Mouse (Mus musculus) liver, embryonic 13.5 days (tissue): ENCODE measurements around the gene Slc25a22. TPM values are rescaled to one million over a fixed set of nuclear protein-coding genes. Genes with fewer than 3 reads are reported as not detected.

Experiments used
- ATAC-seq: fragments of 200-750 bp; cut with Nextera tagmentation; 2 replicates; pipeline ENCODE4 v1.8.0; 2017; ENCODE audit warnings: low read depth, mild to moderate bottlenecking, moderate number of reproducible peaks, moderate library complexity
- DNase-seq: peaks from one replicate; pipeline ENCODE4 v3.0.0; 2022
- H3K27ac ChIP-seq: fragments of 300-500 bp; sonication (generic); 2 replicates; pipeline ENCODE4 v1.5.1; 2015; ENCODE audit warnings: moderate library complexity, mild to moderate bottlenecking, inconsistent platforms
- H3K27me3 ChIP-seq: fragments of 300-500 bp; sonication (generic); 2 replicates; pipeline ENCODE4 v1.6.1; 2015; ENCODE audit warnings: mild to moderate bottlenecking, inconsistent platforms
- H3K36me3 ChIP-seq: fragments of 300-500 bp; sonication (generic); 2 replicates; pipeline ENCODE4 v1.6.1; 2015; ENCODE audit warnings: mild to moderate bottlenecking, inconsistent platforms
- H3K4me1 ChIP-seq: fragments of 300-500 bp; sonication (generic); replicated peaks from 2 replicates; pipeline ENCODE4 v1.6.1; 2015; ENCODE audit warnings: inconsistent platforms
- H3K4me2 ChIP-seq: fragments of 300-500 bp; sonication (generic); 2 replicates; pipeline ENCODE4 v1.6.1; 2015; ENCODE audit warnings: inconsistent platforms, mild to moderate bottlenecking, moderate library complexity
- H3K4me3 ChIP-seq: fragments of 300-500 bp; sonication (generic); replicated peaks from 2 replicates; pipeline ENCODE4 v1.5.1; 2015; ENCODE audit warnings: mild to moderate bottlenecking, inconsistent platforms
- H3K9ac ChIP-seq: fragments of 300-500 bp; sonication (generic); 2 replicates; pipeline ENCODE4 v1.6.1; 2015; ENCODE audit warnings: mild to moderate bottlenecking, inconsistent platforms
- H3K9me3 ChIP-seq: fragments of 300-500 bp; sonication (generic); replicated peaks from 2 replicates; pipeline ENCODE4 v1.6.1; 2016; ENCODE audit warnings: inconsistent platforms
- WGBS: fragments of 180-500 bp; shearing (Covaris S2); methylation state at CpG from one replicate; pipeline ENCODE4 v1.1.7; 2015; ENCODE audit not compliant: insufficient replicate concordance; 5-methylcytosine and 5-hydroxymethylcytosine counted together
- polyA plus RNA-seq: library from polyadenylated mRNA; unstranded; fragments of >200 nt; fragmentation: Nextera tagmentation; extraction: Ambion mirVana; gene quantifications from 2 replicates; pipeline ENCODE4 v1.2.1, GENCODE M21; 2015

Gene Slc25a22
- polyA plus RNA-seq, 1 experiment from 2014 or later, result 16.6 TPM

GRCm38 (mm10) chr7:141480842-141481497, 43.3 kb upstream of the Slc25a22 start:
- H3K4me3 ChIP-seq, result peak overlapping the region; percentile 55
- H3K9me3 ChIP-seq, result no peaks in the 10 kb centered on the region
- H3K4me2 ChIP-seq, result peak overlapping the region; percentile 77
- DNase-seq (peak; percentile 59), ATAC-seq (peak; percentile 48)
- peaks cover 57% of the 10 kb centered on the region for H3K4me1 ChIP-seq
- peaks cover 28% of the 10 kb centered on the region for H3K27me3 ChIP-seq
- H3K9ac ChIP-seq, result 0 out of 2 replicates have a peak overlapping the region, but pooled peaks have one; percentile 44
- H3K27ac ChIP-seq, result no peak overlapping the region
- H3K36me3 ChIP-seq, result peaks cover 3% of the 10 kb centered on the region; the same call in 1 of the 2 replicates
- WGBS, result 9% methylated on average over 10 of the region's 10 CpGs

DNA sequence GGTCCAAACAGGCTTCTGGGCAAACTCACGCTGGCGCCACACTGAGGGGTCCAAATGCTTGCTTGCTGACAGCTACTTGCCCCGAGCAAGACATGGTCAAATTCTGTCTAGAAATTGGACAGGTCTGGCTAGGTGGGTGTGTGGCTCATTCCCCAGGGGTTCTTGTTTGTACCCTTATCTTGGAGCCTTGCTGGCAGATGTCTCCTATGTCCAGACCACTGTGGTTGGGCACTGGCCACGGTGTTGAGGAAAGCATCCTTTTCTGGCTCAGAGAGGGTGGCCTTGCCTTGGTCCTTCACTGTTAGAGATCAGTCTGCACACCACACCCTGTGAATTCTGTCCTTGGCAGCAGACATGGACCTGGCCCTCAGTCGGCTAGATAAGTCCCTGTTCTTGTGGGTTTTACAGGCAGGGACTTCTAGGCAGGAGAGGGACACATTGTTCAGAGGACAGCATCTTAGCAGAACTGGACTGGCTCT, 40.6 kb upstream of the Slc25a22 start:
- ATAC-seq, result no peak
- peaks cover 77% of the 10 kb centered on the region for H3K4me1 ChIP-seq

DNA sequence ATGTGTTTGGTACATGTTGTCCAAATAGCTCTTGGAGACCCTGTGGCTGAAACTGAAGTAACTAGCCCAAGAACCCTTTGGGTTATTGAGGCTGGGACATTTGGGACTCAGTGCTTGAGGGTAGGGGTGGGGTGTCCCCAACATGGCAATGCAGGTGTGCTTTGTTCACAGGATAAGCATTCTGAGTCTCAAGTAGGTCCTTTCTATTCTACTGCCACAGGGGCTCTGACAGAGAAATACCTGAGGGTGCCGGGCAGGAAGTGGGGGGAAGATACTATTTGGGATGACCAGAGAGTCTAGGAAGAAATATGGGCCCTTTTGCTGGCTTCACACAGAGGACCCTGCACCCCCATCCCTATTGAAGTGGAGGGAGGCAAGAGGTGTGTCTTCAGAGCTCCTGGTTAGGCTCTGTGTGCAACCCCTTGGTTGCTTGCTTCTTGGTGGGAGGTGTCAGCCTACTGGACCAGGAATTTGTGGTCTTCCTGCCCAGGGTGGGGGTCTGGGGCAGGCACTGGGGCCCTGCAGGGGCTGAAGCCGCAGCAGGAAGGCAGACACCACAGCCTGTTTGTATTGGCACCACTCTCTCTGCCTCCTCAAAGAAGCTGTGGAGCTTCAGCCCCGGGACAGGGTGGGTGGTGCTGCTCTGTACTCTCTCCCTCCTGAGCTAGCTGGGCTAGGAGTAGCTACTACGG, 40.0 kb upstream of the Slc25a22 start:
- peak overlapping the region; percentile 87 for H3K9ac ChIP-seq
- WGBS, result 19% methylated on average over 4 of the region's 4 CpGs

More for the DNA sequence above, 40.6 kb upstream of the Slc25a22 start:
- DNase-seq, result no peak
- Histone ChIP-seq H3K27ac (peak overlapping the region; percentile 87), H3K9me3 (no peaks in the 10 kb centered on the region), H3K27me3 (peaks cover 25% of the 10 kb centered on the region), H3K4me2 (peak overlapping the region; percentile 95), H3K36me3 (0 out of 2 replicates have a peak, but pooled peaks cover under 1% of the 10 kb centered on the region), H3K9ac (peak overlapping the region; percentile 87), H3K4me3 (peak overlapping the region; percentile 10; the same call in 1 of the 2 replicates)
- 15% methylated on average over 5 of the region's 5 CpGs for WGBS

DNA sequence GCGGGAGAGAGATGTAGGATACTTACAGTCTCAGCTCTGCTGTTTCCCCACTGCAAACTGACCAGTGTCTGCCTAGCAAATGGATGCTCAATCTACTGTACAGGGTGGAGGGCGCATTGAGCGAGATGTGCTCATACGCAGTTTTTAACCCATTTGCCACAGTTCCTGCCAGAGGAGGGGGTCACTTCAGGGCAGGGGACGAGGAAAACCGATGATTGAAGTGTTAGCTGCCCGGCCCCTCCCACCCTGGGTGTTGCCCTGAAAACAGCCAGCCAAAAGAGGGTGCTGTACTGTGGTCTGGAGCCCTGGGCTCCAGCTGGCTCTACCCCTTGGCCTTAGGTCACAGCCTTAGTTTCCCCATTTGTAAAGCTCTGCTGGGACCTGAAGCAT, 39.3 kb upstream of the Slc25a22 start:
- H3K4me3 ChIP-seq, result peak overlapping the region; percentile 81
- H3K27ac ChIP-seq, result peak overlapping the region; percentile 87
- H3K27me3 ChIP-seq, result peaks cover 12% of the 10 kb centered on the region
- H3K36me3 ChIP-seq, result peaks cover 10% of the 10 kb centered on the region
- H3K4me2 ChIP-seq, result peak overlapping the region; percentile 95
- H3K9me3 ChIP-seq, result no peaks in the 10 kb centered on the region
- H3K4me1 ChIP-seq, result peaks cover 79% of the 10 kb centered on the region
- no peak for DNase-seq
- 5% methylated on average over 7 of the region's 7 CpGs for WGBS
- ATAC-seq, result peak; percentile 22
- peak overlapping the region; percentile 87 for H3K9ac ChIP-seq

More for the DNA sequence above, 40.0 kb upstream of the Slc25a22 start:
- peaks cover 79% of the 10 kb centered on the region for H3K4me1 ChIP-seq
- H3K9me3 ChIP-seq, result no peaks in the 10 kb centered on the region
- peak overlapping the region; percentile 87 for H3K27ac ChIP-seq
- H3K36me3 ChIP-seq, result peaks cover 2% of the 10 kb centered on the region
- H3K4me2 ChIP-seq, result peak overlapping the region; percentile 95
- peaks cover 20% of the 10 kb centered on the region for H3K27me3 ChIP-seq
- no peak for DNase-seq
- peak overlapping the region; percentile 10; the same call in 1 of the 2 replicates for H3K4me3 ChIP-seq
- no peak for ATAC-seq

GRCm38 (mm10) chr7:141476226-141476980, 38.7 kb upstream of the Slc25a22 start:
- H3K4me3 ChIP-seq, result peak overlapping the region; percentile 81
- H3K27ac ChIP-seq, result peak overlapping the region; percentile 87
- H3K9me3 ChIP-seq, result no peaks in the 10 kb centered on the region
- H3K4me1 ChIP-seq, result peaks cover 73% of the 10 kb centered on the region
- peaks cover 6% of the 10 kb centered on the region for H3K27me3 ChIP-seq
- peak overlapping the region; percentile 95 for H3K4me2 ChIP-seq
- peak; percentile 22 for ATAC-seq
- peak overlapping the region; percentile 87 for H3K9ac ChIP-seq
- 7% methylated on average over 17 of the region's 17 CpGs for WGBS
- DNase-seq, result peak; percentile 47
- peaks cover 14% of the 10 kb centered on the region for H3K36me3 ChIP-seq

DNA sequence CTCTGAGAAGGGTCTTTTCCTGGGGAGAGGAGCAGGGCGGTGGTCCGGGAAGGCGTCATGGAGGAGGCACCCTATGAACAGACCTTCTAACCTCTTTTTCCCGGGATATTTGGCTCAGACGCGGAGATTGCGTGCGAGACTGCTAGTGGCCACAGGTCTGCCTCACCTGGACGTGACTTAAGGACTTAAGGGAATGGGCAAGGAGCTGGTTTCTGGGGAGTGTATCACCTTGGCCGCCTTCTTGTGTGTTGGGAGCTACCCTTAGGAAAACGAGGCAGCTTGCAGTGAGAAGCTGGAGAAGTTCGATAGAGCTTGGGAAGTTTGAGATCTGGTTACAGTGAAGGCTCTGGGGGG, 38.1 kb upstream of the Slc25a22 start:
- Histone ChIP-seq H3K27ac (peak overlapping the region; percentile 87), H3K9me3 (no peaks in the 10 kb centered on the region), H3K27me3 (peaks cover under 1% of the 10 kb centered on the region; the same call in 1 of the 2 replicates), H3K36me3 (peaks cover 20% of the 10 kb centered on the region), H3K4me3 (peak overlapping the region; percentile 81), H3K4me1 (peaks cover 67% of the 10 kb centered on the region), H3K9ac (peak overlapping the region; percentile 87), H3K4me2 (peak overlapping the region; percentile 95)
- ATAC-seq, result no peak
- DNase-seq, result no peak
- WGBS, result 1% methylated on average over 12 of the region's 12 CpGs

DNA sequence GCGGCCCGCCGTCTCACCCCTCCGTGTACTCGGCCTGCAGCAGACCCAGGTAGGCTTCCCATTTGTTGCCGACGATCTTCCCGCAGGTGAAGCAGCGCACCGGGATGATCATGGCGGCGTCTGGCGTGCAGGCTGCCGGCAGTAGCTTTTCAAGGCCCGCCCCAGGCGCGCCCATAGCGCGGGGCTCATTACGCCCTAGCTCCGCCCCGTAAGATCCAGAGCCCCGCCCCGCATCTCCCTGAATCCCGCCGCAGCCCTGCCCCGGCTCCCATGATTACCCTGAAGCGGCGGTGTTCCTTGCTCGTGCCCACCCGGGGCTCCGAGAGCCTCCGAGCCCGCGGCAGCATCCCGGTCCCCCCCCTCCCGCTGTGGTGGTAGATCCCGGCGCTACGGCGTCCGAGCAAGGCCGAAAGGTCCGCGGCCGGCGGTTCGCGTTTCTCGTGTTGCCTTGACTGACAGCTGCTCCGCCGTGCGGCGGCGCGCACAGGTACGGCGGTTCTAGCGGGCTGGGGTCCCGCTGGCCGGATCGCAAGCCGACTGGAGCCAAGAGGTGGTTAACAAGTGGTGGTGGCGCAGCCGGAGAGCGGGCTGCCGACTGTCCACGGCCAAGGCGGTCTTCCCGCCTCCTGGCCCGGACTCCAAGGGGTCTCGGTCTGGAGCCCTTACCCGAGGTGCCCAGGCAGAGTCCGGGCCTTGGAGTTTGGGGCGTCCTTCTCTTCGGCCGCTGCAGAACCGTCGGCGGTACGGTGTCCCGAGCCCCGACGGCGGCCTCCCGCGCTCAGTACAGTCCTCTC, 37.5 kb upstream of the Slc25a22 start, which contains the start of the genes Polr2l and Tspan4:
TSS of gene Polr2l (minus strand) at position 122 of the 794 bp plus-strand sequence.
TSS of gene Tspan4 (plus strand) at position 230 of the 794 bp plus-strand sequence.
- Histone ChIP-seq H3K9me3 (no peaks in the 10 kb centered on the region), H3K4me3 (peak within 1 kb of the TSS; percentile 81), H3K9ac (peak within 1 kb of the TSS; percentile 87), H3K36me3 (peaks cover 26% of the 10 kb centered on the region), H3K4me2 (peak within 1 kb of the TSS; percentile 95), H3K4me1 (peaks cover 62% of the 10 kb centered on the region), H3K27me3 (no peaks in the 10 kb centered on the region), H3K27ac (peak within 1 kb of the TSS; percentile 87)
- DNase-seq (peak; percentile 79), ATAC-seq (peak; percentile 77)
- WGBS, result under 1% methylated on average over 86 of the region's 87 CpGs

GRCm38 (mm10) chr7:141474160-141474559, 36.5 kb upstream of the Slc25a22 start:
- 3% methylated on average over 5 of the region's 5 CpGs for WGBS
- Histone ChIP-seq H3K9ac (peak overlapping the region; percentile 87), H3K9me3 (no peaks in the 10 kb centered on the region), H3K4me1 (peaks cover 70% of the 10 kb centered on the region), H3K4me3 (peak overlapping the region; percentile 81), H3K36me3 (peaks cover 36% of the 10 kb centered on the region), H3K27ac (peak overlapping the region; percentile 87), H3K27me3 (no peaks in the 10 kb centered on the region), H3K4me2 (peak overlapping the region; percentile 95)
- DNase-seq (no peak), ATAC-seq (no peak)

DNA sequence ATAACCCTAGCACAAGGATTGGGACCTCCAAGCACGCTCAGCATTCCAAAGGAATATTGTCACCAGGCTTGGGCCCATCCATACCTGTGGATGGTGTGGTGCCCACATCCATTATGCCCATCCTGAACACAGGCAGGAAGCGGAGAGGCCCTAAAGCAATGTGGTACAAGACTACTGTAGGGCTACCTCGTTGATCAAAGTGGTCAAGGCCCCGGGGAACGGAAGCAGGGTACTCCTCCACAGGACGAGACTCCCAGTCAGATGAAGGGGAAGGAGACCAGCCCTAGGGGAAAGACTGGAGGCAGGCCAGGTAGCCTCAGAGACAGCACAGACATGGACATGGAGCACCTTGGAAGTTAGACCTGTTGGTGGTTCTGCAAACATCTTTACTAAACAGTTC, 35.1 kb upstream of the Slc25a22 start:
- no peak overlapping the region; the same call in 1 of the 2 replicates for H3K4me2 ChIP-seq
- ATAC-seq (no peak), DNase-seq (no peak)
- no peaks in the 10 kb centered on the region for H3K9me3 ChIP-seq
- no peaks in the 10 kb centered on the region for H3K27me3 ChIP-seq
- H3K36me3 ChIP-seq, result peaks cover 37% of the 10 kb centered on the region
- H3K4me1 ChIP-seq, result peaks cover 74% of the 10 kb centered on the region
- H3K4me3 ChIP-seq, result no peak overlapping the region
- no peak overlapping the region for H3K27ac ChIP-seq
- 76% methylated on average over 6 of the region's 6 CpGs for WGBS
- 0 out of 2 replicates have a peak overlapping the region, but pooled peaks have one; percentile 9 for H3K9ac ChIP-seq

DNA sequence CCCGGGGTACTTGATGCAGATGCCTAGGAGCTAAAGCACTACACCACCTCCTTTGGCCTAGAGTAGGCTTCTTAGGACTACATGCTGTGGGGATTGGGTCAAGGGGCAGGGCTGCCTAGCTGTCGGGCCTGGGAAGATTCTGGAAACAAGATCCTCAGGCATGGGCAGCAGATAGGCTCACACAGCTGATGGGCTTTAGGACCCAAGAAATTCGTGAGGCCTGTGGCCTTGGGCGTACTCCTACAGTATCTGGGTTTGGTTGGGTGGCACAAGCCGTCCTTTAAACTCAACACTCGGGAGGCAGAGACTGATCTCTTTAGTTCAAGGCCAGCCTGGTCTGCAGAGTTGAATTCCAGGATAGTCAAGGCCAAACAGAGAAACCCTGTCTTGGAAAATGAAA, 34.5 kb upstream of the Slc25a22 start:
- H3K9me3 ChIP-seq, result no peaks in the 10 kb centered on the region
- 69% methylated on average over 6 of the region's 6 CpGs for whole genome bisulfite sequencing
- H3K27ac ChIP-seq, result no peak overlapping the region
- ATAC-seq (no peak), DNase-seq (no peak)
- no peak overlapping the region for H3K9ac ChIP-seq
- no peak overlapping the region for H3K4me3 ChIP-seq
- H3K36me3 ChIP-seq, result peaks cover 37% of the 10 kb centered on the region
- H3K4me2 ChIP-seq, result no peak overlapping the region; the same call in 1 of the 2 replicates
- peaks cover 73% of the 10 kb centered on the region for H3K4me1 ChIP-seq
- no peaks in the 10 kb centered on the region for H3K27me3 ChIP-seq
